In the genomic region with DNA sequence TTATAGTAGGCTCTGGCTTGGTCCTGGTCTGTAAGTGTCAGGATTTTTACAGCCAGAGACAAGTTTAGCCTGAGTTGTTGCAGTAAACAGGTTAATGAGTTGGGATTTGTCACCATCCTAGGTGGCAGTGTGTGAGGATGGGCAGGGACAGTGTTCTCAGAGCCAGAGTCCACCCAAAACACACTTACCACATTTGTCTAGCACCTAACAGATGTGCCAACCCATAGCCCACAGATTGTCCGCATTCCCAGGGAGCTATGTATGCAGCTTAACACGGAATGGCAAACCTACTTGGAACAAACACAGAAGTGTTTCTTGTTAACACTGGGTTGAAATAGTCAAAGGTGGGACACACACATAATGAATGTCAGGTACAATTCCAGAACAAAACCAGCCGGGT, we compare ENCODE assay signal across 14 mouse cellular contexts. TPM values are rescaled to one million over a fixed set of nuclear protein-coding genes. Genes with fewer than 3 reads are reported as not detected.
DNase-seq lines count a peak whose midpoint lies in the region; ATAC-seq lines count a peak whose summit lies in the region.
"Had no signal": no experiment of that assay in that cellular context is flagged by ENCODE, and none has a peak within 500 bp of the region (broad histone marks: within the 10 kb centered on the region; RNA-seq: fewer than 3 reads in every experiment).

No protein-coding gene starts in this region.

- H3K4me3 ChIP-seq in hindbrain, embryonic 13.5 days, result no peak overlapping the region
- no peak overlapping the region for H3K4me3 ChIP-seq in hindbrain, embryonic 14.5 days (replicated peaks; ENCODE audit: low read length)
- H3K4me3 ChIP-seq in midbrain, embryonic 10.5 days, result no peak overlapping the region
- H3K4me3 ChIP-seq in midbrain, embryonic 11.5 days (ENCODE audit: low read depth, low read length), result no peak overlapping the region
- H3K4me3 ChIP-seq in stomach, embryonic 15.5 days (replicated peaks), result no peak overlapping the region

- no peak overlapping the region for H3K4me2 ChIP-seq in hindbrain, embryonic 13.5 days
- H3K4me2 ChIP-seq in hindbrain, embryonic 14.5 days (replicated peaks), result no peak overlapping the region
- H3K4me2 ChIP-seq in midbrain, embryonic 11.5 days, result no peak overlapping the region
- no peak overlapping the region for H3K4me2 ChIP-seq in stomach, embryonic 15.5 days

- no peaks in the 10 kb centered on the region for H3K27me3 ChIP-seq in hindbrain, embryonic 13.5 days
- H3K27me3 ChIP-seq in hindbrain, embryonic 14.5 days (ENCODE audit: control insufficient read depth, insufficient read depth, low read length), result no peaks in the 10 kb centered on the region
- no peaks in the 10 kb centered on the region for H3K27me3 ChIP-seq in midbrain, embryonic 10.5 days (ENCODE audit: low read depth, poor library complexity, severe bottlenecking)
- no peaks in the 10 kb centered on the region for H3K27me3 ChIP-seq in midbrain, embryonic 11.5 days (ENCODE audit: control insufficient read depth, insufficient read depth, low read length)
- H3K27me3 ChIP-seq in stomach, embryonic 15.5 days (replicated peaks), result no peaks in the 10 kb centered on the region

- H3K9me3 ChIP-seq in hindbrain, embryonic 13.5 days, result no peaks in the 10 kb centered on the region
- H3K9me3 ChIP-seq in hindbrain, embryonic 14.5 days (ENCODE audit: control insufficient read depth, low read length), result no peaks in the 10 kb centered on the region
- no peaks in the 10 kb centered on the region for H3K9me3 ChIP-seq in midbrain, embryonic 10.5 days (replicated peaks)
- no peaks in the 10 kb centered on the region for H3K9me3 ChIP-seq in midbrain, embryonic 11.5 days (ENCODE audit: control insufficient read depth, low read length)
- no peaks in the 10 kb centered on the region for H3K9me3 ChIP-seq in stomach, embryonic 15.5 days
- H3K9me3 ChIP-seq: G1E; megakaryocyte, embryonic 14.5 days had no signal

- no peaks in the 10 kb centered on the region for H3K36me3 ChIP-seq in hindbrain, embryonic 13.5 days
- no peaks in the 10 kb centered on the region for H3K36me3 ChIP-seq in hindbrain, embryonic 14.5 days (replicated peaks; ENCODE audit: control insufficient read depth, insufficient read depth)
- 0 out of 2 replicates have a peak, but pooled peaks cover 9% of the 10 kb centered on the region for H3K36me3 ChIP-seq in midbrain, embryonic 10.5 days
- H3K36me3 ChIP-seq in midbrain, embryonic 11.5 days (ENCODE audit: control insufficient read depth, insufficient read depth, low read length), result no peaks in the 10 kb centered on the region
- no peaks in the 10 kb centered on the region for H3K36me3 ChIP-seq in stomach, embryonic 15.5 days
- H3K36me3 ChIP-seq: G1E had no signal

- peaks cover 90% of the 10 kb centered on the region for H3K4me1 ChIP-seq in hindbrain, embryonic 13.5 days (replicated peaks)
- H3K4me1 ChIP-seq in hindbrain, embryonic 14.5 days (replicated peaks; ENCODE audit: control insufficient read depth, insufficient read depth, low read length), result peaks cover 22% of the 10 kb centered on the region; the same call in 1 of the 2 replicates
- H3K4me1 ChIP-seq in midbrain, embryonic 10.5 days, result peaks cover 67% of the 10 kb centered on the region
- H3K4me1 ChIP-seq in midbrain, embryonic 11.5 days (ENCODE audit: control insufficient read depth, insufficient read depth, low read length), result peaks cover 10% of the 10 kb centered on the region
- peaks cover 65% of the 10 kb centered on the region for H3K4me1 ChIP-seq in stomach, embryonic 15.5 days

- no peak for DNase-seq in frontal cortex, postnatal 25 days (ENCODE audit: low spot score in 2 of 2)
- DNase-seq in hindbrain, embryonic 14.5 days (ENCODE audit: low spot score), result no peak
- no peak for DNase-seq in midbrain, embryonic 10.5 days (ENCODE audit: low spot score)
- no peak for DNase-seq in midbrain, embryonic 11.5 days (ENCODE audit: low spot score, missing footprints)
- DNase-seq in T-cell, adult 2 months (ENCODE audit: low spot score), result no peak
- DNase-seq: cerebellum, adult 11-12 months; gastrocnemius, postnatal 25 days had no signal

- 0 out of 2 replicates have a peak overlapping the region, but pooled peaks have one; percentile 6 for H3K27ac ChIP-seq in hindbrain, embryonic 13.5 days
- no peak overlapping the region for H3K27ac ChIP-seq in hindbrain, embryonic 14.5 days
- H3K27ac ChIP-seq in midbrain, embryonic 10.5 days (replicated peaks), result peak overlapping the region; percentile 25; the same call in 1 of the 2 replicates
- no peak overlapping the region for H3K27ac ChIP-seq in midbrain, embryonic 11.5 days (ENCODE audit: low read depth, low read length)
- H3K27ac ChIP-seq in stomach, embryonic 15.5 days, result 0 out of 2 replicates have a peak overlapping the region, but pooled peaks have one; percentile 55
- H3K27ac ChIP-seq: liver, embryonic 14.5 days had no signal

- ATAC-seq in frontal cortex, adult (ENCODE audit: low TSS enrichment), result peak; percentile 34
- no peak for ATAC-seq in hindbrain, embryonic 13.5 days (ENCODE audit: low FRiP score)
- no peak for ATAC-seq in hindbrain, embryonic 14.5 days (ENCODE audit: low FRiP score)
- no peak for ATAC-seq in midbrain, embryonic 11.5 days (ENCODE audit: low FRiP score)
- ATAC-seq in stomach, embryonic 15.5 days (ENCODE audit: insufficient read depth, low FRiP score, low read depth), result no peak

- H3K9ac ChIP-seq in hindbrain, embryonic 13.5 days, result no peak overlapping the region
- H3K9ac ChIP-seq in hindbrain, embryonic 14.5 days, result no peak overlapping the region
- H3K9ac ChIP-seq in midbrain, embryonic 11.5 days (ENCODE audit: low read length), result no peak overlapping the region
- no peak overlapping the region for H3K9ac ChIP-seq in stomach, embryonic 15.5 days
- H3K9ac ChIP-seq: liver, embryonic 14.5 days had no signal

- WGBS in hindbrain, embryonic 13.5 days, result 93% methylated on average over 3 of the region's 3 CpGs
- WGBS in hindbrain, embryonic 14.5 days, result 96% methylated on average over 3 of the region's 3 CpGs
- 90% methylated on average over 3 of the region's 3 CpGs for WGBS in midbrain, embryonic 10.5 days
- 92% methylated on average over 3 of the region's 3 CpGs for WGBS in midbrain, embryonic 11.5 days
- WGBS in stomach, embryonic 15.5 days, result 88% methylated on average over 3 of the region's 3 CpGs

RNA-seq across cellular contexts. Expression of a gene that starts 47.1 kb away (rescaled TPM):
- 53.8 and 76.0 TPM in 2 replicates for polyA plus RNA-seq in hindbrain, embryonic 13.5 days (2015; fragmentation: Nextera tagmentation; extraction: Ambion mirVana)
- polyA plus RNA-seq in hindbrain, embryonic 14.5 days (2014; fragmentation: Nextera tagmentation; extraction: Ambion mirVana), result 45.3 and 57.6 TPM in 2 replicates
- 72.3 and 80.1 TPM in 2 replicates for polyA plus RNA-seq in midbrain, embryonic 10.5 days (2016; fragmentation: Nextera tagmentation; extraction: Ambion mirVana)
- polyA plus RNA-seq in midbrain, embryonic 11.5 days (2014; fragmentation: Nextera tagmentation; extraction: Ambion mirVana), result 50.5 and 61.1 TPM in 2 replicates
- 40.4 and 42.0 TPM in 2 replicates for polyA plus RNA-seq in stomach, embryonic 15.5 days (2015; fragmentation: Nextera tagmentation; extraction: Ambion mirVana)
- polyA plus RNA-seq: C2C12, G1E had no signal

Comparison
In these comparisons a context has a peak if more than half of its experiments do, and no peak if none do; other contexts are left out.
1. H3K27ac ChIP-seq: peak in hindbrain, embryonic 13.5 days (single experiment), midbrain, embryonic 10.5 days (single experiment) and stomach, embryonic 15.5 days (single experiment); none in hindbrain, embryonic 14.5 days (single experiment) and midbrain, embryonic 11.5 days (single experiment).